In genomic region chr5:139355235-139355772, GRCm38 (mm10) we compare ENCODE assay signal across 8 mouse cellular contexts. TPM values are rescaled to one million over a fixed set of nuclear protein-coding genes. Genes with fewer than 3 reads are reported as not detected.
DNase-seq lines count a peak whose midpoint lies in the region; ATAC-seq and TF ChIP-seq lines count a peak whose summit lies in the region.

No protein-coding gene starts in this region.

- no peak for TF ChIP-seq POLR2A in olfactory bulb, adult 2 months (IDR thresholded peaks at IDR 0.05; ENCODE audit: insufficient read depth, low read depth, low read length)
- TF ChIP-seq POLR2A in thymus, adult 2 months (IDR thresholded peaks at IDR 0.05; ENCODE audit: control insufficient read depth, extremely low read depth, insufficient read depth, low read length, poor library complexity), result no peak

- peak; percentile 94 for TF ChIP-seq CTCF in olfactory bulb, adult 2 months (IDR thresholded peaks at IDR 0.05; ENCODE audit: insufficient read depth, low read depth, low read length)
- peak; percentile 95 for TF ChIP-seq CTCF in thymus, adult 2 months (IDR thresholded peaks at IDR 0.05; ENCODE audit: borderline replicate concordance, control insufficient read depth, extremely low read depth, insufficient read depth, low read length, poor library complexity)

- no peaks in the 10 kb centered on the region for H3K9me3 ChIP-seq in neural tube, embryonic 15.5 days (replicated peaks)
- no peaks in the 10 kb centered on the region for H3K9me3 ChIP-seq in limb, embryonic 10.5 days (replicated peaks)

- 0 out of 2 replicates have a peak, but pooled peaks cover 3% of the 10 kb centered on the region for H3K27me3 ChIP-seq in neural tube, embryonic 15.5 days (replicated peaks)
- peaks cover 31% of the 10 kb centered on the region for H3K27me3 ChIP-seq in limb, embryonic 10.5 days (ENCODE audit: low read depth, poor library complexity, severe bottlenecking)
- no peaks in the 10 kb centered on the region for H3K27me3 ChIP-seq in thymus, adult 2 months (ENCODE audit: control insufficient read depth, insufficient read depth, low read length)

- H3K4me3 ChIP-seq in neural tube, embryonic 15.5 days (replicated peaks), result no peak overlapping the region
- no peak overlapping the region for H3K4me3 ChIP-seq in limb, embryonic 10.5 days
- no peak overlapping the region for H3K4me3 ChIP-seq in olfactory bulb, adult 2 months (ENCODE audit: insufficient read depth, low read depth, low read length)
- no peak overlapping the region for H3K4me3 ChIP-seq in thymus, adult 2 months (ENCODE audit: control insufficient read depth, insufficient read depth, low read length)

- DNase-seq in neural tube, embryonic 10.5 days (ENCODE audit: extremely low spot score, low spot score), result peak; percentile 79
- DNase-seq in cerebellum, adult 8-10 months, result peak; percentile 86
- peak; percentile 57 to 66 for DNase-seq in gastrocnemius, adult 8-10 months (ENCODE audit: low spot score in 2 of 2)
- peak; percentile 90 for DNase-seq in kidney, adult 18-20 months
- peak; percentile 82 for DNase-seq in limb, embryonic 10.5 days (ENCODE audit: low spot score)
- peak; percentile 75 for DNase-seq in thymus, adult 2 months

- ATAC-seq in neural tube, embryonic 15.5 days (ENCODE audit: low FRiP score), result no peak

- no peak overlapping the region for H3K9ac ChIP-seq in neural tube, embryonic 15.5 days (replicated peaks)

- peaks cover 7% of the 10 kb centered on the region for H3K4me1 ChIP-seq in neural tube, embryonic 15.5 days
- peaks cover 32% of the 10 kb centered on the region for H3K4me1 ChIP-seq in limb, embryonic 10.5 days
- peaks cover 4% of the 10 kb centered on the region for H3K4me1 ChIP-seq in olfactory bulb, adult 2 months (ENCODE audit: control insufficient read depth, insufficient read depth, low read length)
- H3K4me1 ChIP-seq in thymus, adult 2 months (replicated peaks; ENCODE audit: control insufficient read depth, insufficient read depth, low read length), result no peaks in the 10 kb centered on the region

- H3K36me3 ChIP-seq in neural tube, embryonic 15.5 days, result no peaks in the 10 kb centered on the region
- H3K36me3 ChIP-seq in limb, embryonic 10.5 days, result 0 out of 2 replicates have a peak, but pooled peaks cover 4% of the 10 kb centered on the region
- H3K36me3 ChIP-seq in thymus, adult 2 months (ENCODE audit: control insufficient read depth, insufficient read depth, low read length), result no peaks in the 10 kb centered on the region

- 39% methylated on average over 19 of the region's 19 CpGs for WGBS in neural tube, embryonic 15.5 days
- 38% methylated on average over 19 of the region's 19 CpGs for WGBS in limb, embryonic 10.5 days
- WGBS in olfactory bulb, adult 2 months, result 37% methylated on average over 19 of the region's 19 CpGs
- WGBS in thymus, adult 2 months, result 39% methylated on average over 19 of the region's 19 CpGs

- no peak overlapping the region for H3K4me2 ChIP-seq in neural tube, embryonic 15.5 days

- no peak overlapping the region for H3K27ac ChIP-seq in neural tube, embryonic 15.5 days (replicated peaks)
- H3K27ac ChIP-seq in limb, embryonic 10.5 days, result no peak overlapping the region
- H3K27ac ChIP-seq in olfactory bulb, adult 2 months (ENCODE audit: insufficient read depth, low read depth, low read length), result no peak overlapping the region
- no peak overlapping the region for H3K27ac ChIP-seq in thymus, adult 2 months (ENCODE audit: control insufficient read depth, insufficient read depth, low read length)

RNA-seq across cellular contexts. Expression of gene Cyp2w1, which starts 2.9 kb away (rescaled TPM):
- 2.1 TPM in 1 of 2 replicates, not detected in the other for polyA plus RNA-seq in neural tube, embryonic 15.5 days (2015; fragmentation: Nextera tagmentation; extraction: Ambion mirVana)
- not detected for total RNA-seq in gastrocnemius, adult 8-10 months (2022)
- not detected in 2 replicates for polyA plus RNA-seq in limb, embryonic 10.5 days (2016; fragmentation: Nextera tagmentation; extraction: Ambion mirVana)
- polyA plus RNA-seq in olfactory bulb, adult 2 months (2012; ENCODE audit: insufficient read depth, insufficient read length, low replicate concordance, missing spikeins), result not detected in 2 replicates
- 0.20 and 1.2 TPM in 2 replicates for polyA plus RNA-seq in thymus, adult 2 months (2012; rRNA removed)

RNA-seq across cellular contexts. Expression of gene Cox19, which starts 4.1 kb away (rescaled TPM):
- polyA plus RNA-seq in neural tube, embryonic 15.5 days (2015; fragmentation: Nextera tagmentation; extraction: Ambion mirVana), result 105 and 107 TPM in 2 replicates
- total RNA-seq in gastrocnemius, adult 8-10 months (2022), result 10 to 100 TPM; 46.5 to 60.3 (median 57.4) TPM
- polyA plus RNA-seq in limb, embryonic 10.5 days (2016; fragmentation: Nextera tagmentation; extraction: Ambion mirVana), result 110 and 118 TPM in 2 replicates
- polyA plus RNA-seq in olfactory bulb, adult 2 months (2012; ENCODE audit: insufficient read depth, insufficient read length, low replicate concordance, missing spikeins), result not detected in 2 replicates
- polyA plus RNA-seq in thymus, adult 2 months (2012; rRNA removed), result 84.7 and 99.2 TPM in 2 replicates

RNA-seq across cellular contexts. Expression of gene Gpr146, which starts 22.2 kb away (rescaled TPM):
- 2.6 and 3.0 TPM in 2 replicates for polyA plus RNA-seq in neural tube, embryonic 15.5 days (2015; fragmentation: Nextera tagmentation; extraction: Ambion mirVana)
- total RNA-seq in gastrocnemius, adult 8-10 months (2022), result 10 to 100 TPM; 20.9 to 28.6 (median 25.4) TPM
- polyA plus RNA-seq in limb, embryonic 10.5 days (2016; fragmentation: Nextera tagmentation; extraction: Ambion mirVana), result 2.2 and 2.3 TPM in 2 replicates
- polyA plus RNA-seq in olfactory bulb, adult 2 months (2012; ENCODE audit: insufficient read depth, insufficient read length, low replicate concordance, missing spikeins), result not detected in 2 replicates
- polyA plus RNA-seq in thymus, adult 2 months (2012; rRNA removed), result 33.9 and 40.1 TPM in 2 replicates

RNA-seq across cellular contexts. Expression of gene Adap1, which starts 29.9 kb away (rescaled TPM):
- polyA plus RNA-seq in neural tube, embryonic 15.5 days (2015; fragmentation: Nextera tagmentation; extraction: Ambion mirVana), result 86.2 and 132 TPM in 2 replicates
- total RNA-seq in gastrocnemius, adult 8-10 months (2022), result 1 to 10 TPM in 1 of 4 experiments, under 1 TPM in 3; 0.44 to 2.0 (median 0.64) TPM
- polyA plus RNA-seq in limb, embryonic 10.5 days (2016; fragmentation: Nextera tagmentation; extraction: Ambion mirVana), result 0.26 and 0.46 TPM in 2 replicates
- polyA plus RNA-seq in olfactory bulb, adult 2 months (2012; ENCODE audit: insufficient read depth, insufficient read length, low replicate concordance, missing spikeins), result not detected in 2 replicates
- 13.1 and 15.5 TPM in 2 replicates for polyA plus RNA-seq in thymus, adult 2 months (2012; rRNA removed)

RNA-seq across cellular contexts. Expression of gene C130050O18Rik, which starts 49.8 kb away (rescaled TPM):
- polyA plus RNA-seq in neural tube, embryonic 15.5 days (2015; fragmentation: Nextera tagmentation; extraction: Ambion mirVana), result 0.47 and 0.64 TPM in 2 replicates
- under 1 TPM in 2 of 4 experiments, not detected in 2; 0.15 to 0.27 TPM for total RNA-seq in gastrocnemius, adult 8-10 months (2022)
- 0.16 and 0.56 TPM in 2 replicates for polyA plus RNA-seq in limb, embryonic 10.5 days (2016; fragmentation: Nextera tagmentation; extraction: Ambion mirVana)
- polyA plus RNA-seq in olfactory bulb, adult 2 months (2012; ENCODE audit: insufficient read depth, insufficient read length, low replicate concordance, missing spikeins), result not detected in 2 replicates
- polyA plus RNA-seq in thymus, adult 2 months (2012; rRNA removed), result 1.5 and 2.1 TPM in 2 replicates

Comparison
In these comparisons a context has a peak if more than half of its experiments do, and no peak if none do; other contexts are left out.
1. RNA of gene Cox19, which starts 4.1 kb away (polyA plus RNA-seq): 110 to 118 TPM in limb, embryonic 10.5 days, 105 to 107 TPM in neural tube, embryonic 15.5 days and 84.7 to 99.2 TPM in thymus, adult 2 months; not detected in olfactory bulb, adult 2 months; every median in the first group is over 10 times any median in the second.
2. Peak in every context shown above with its lines, with median percentiles within 50 percentile points of each other: DNase-seq.